Mouse (Mus musculus) MEL (cell line): ENCODE data around the gene Gm49391.

ENCODE experiments used
- CTCF ChIP-seq, 3 experiments: IDR thresholded peaks in 2 of 3; conservative IDR thresholded peaks in 1 of 3; 2 replicates each; pipeline ENCODE4 v1.5.1; 2011 to 2012; ENCODE audit warnings: low read length in 3 of 3, low read depth in 2 of 3, mild to moderate bottlenecking in 2 of 3, improper control_type of control experiment in 1 of 3, inconsistent platforms in 1 of 3, mixed read lengths in 1 of 3, moderate library complexity in 1 of 3; ENCODE audit not compliant: control insufficient read depth in 1 of 3, insufficient read depth in 1 of 3, poor library complexity in 1 of 3, severe bottlenecking in 1 of 3
- EP300 ChIP-seq, 2 experiments: IDR thresholded peaks; 2 replicates each; pipeline ENCODE4 v1.6.1; 2011; ENCODE audit warnings: improper control_type of control experiment in 2 of 2, low read length in 2 of 2, low read depth in 1 of 2, mild to moderate bottlenecking in 1 of 2
- JUND ChIP-seq: IDR thresholded peaks from 2 replicates; pipeline ENCODE4 v1.6.1; 2011; ENCODE audit warnings: low read depth, mild to moderate bottlenecking, improper control_type of control experiment, low read length
- MAX ChIP-seq: IDR thresholded peaks from 2 replicates; pipeline ENCODE4 v1.6.1; 2011; ENCODE audit warnings: low read length, improper control_type of control experiment
- MEF2A ChIP-seq: IDR thresholded peaks from 2 replicates; pipeline ENCODE4 v1.6.1; 2014; ENCODE audit warnings: low read depth, mild to moderate bottlenecking, inconsistent platforms, low read length, improper control_type of control experiment; ENCODE audit not compliant: poor library complexity, insufficient replicate concordance, severe bottlenecking; ENCODE audit errors: extremely low read depth
- MXI1 ChIP-seq: IDR thresholded peaks from 2 replicates; pipeline ENCODE4 v1.6.1; 2011; ENCODE audit warnings: mild to moderate bottlenecking, low read depth, low read length, improper control_type of control experiment
- POLR2A ChIP-seq, 2 experiments: IDR thresholded peaks; 2 replicates each; pipeline ENCODE4 v1.6.1; 2011 to 2012; ENCODE audit warnings: low read length in 2 of 2, mild to moderate bottlenecking in 2 of 2, control low read depth in 1 of 2, improper control_type of control experiment in 1 of 2, low read depth in 1 of 2, moderate library complexity in 1 of 2; ENCODE audit not compliant: control insufficient read depth in 1 of 2, insufficient read depth in 1 of 2, poor library complexity in 1 of 2
- UBTF ChIP-seq: IDR thresholded peaks from 2 replicates; pipeline ENCODE4 v1.6.1; 2012; ENCODE audit warnings: low read depth, mild to moderate bottlenecking, inconsistent platforms, low read length, improper control_type of control experiment, moderate library complexity, borderline replicate concordance; ENCODE audit not compliant: insufficient read depth

DNA sequence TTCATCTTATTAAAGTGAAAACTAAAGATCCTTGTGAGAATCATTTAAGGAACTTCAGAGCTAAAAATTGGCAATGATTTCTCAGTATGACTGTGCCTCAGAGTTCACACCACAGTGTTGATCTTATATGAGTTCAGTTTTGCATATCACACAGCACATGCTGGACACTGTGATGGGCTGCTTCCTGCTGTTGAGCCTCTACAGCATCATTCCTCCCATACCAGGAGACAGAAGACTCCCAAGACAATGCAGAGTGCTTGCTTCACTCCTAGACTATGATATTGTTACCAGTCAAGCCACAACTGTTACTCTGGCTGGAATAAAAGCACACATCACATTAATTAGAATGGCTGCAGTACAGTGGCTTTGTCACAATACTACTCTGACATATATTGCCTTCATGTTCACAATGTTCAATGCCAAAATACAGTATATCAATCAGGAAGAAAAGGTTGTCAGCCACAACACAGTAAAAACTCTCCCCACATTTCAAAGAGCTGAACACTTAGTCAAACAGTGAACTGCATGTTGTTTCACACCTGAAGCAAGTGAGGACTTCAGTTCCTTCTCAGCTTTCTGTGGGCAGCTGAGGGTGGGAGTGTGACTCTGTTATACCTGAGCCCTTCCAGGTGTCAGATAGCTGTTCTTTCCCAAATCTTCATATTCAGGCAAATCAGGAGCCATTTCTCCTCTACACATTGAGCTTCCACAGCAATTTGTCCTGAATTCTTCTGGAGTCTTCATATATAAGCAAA, 40.8 kb downstream of the Gm49391 start:
- no peak for TF ChIP-seq POLR2A (IDR thresholded peaks at IDR 0.05; ENCODE audit: control insufficient read depth in 1 of 2, insufficient read depth in 1 of 2, low read depth in 1 of 2, low read length in 2 of 2, poor library complexity in 1 of 2)
- TF ChIP-seq JUND, result no peak
- TF ChIP-seq UBTF, result no peak
- no peak for TF ChIP-seq MEF2A
- TF ChIP-seq EP300 (IDR thresholded peaks at IDR 0.05; ENCODE audit: low read depth in 1 of 2, low read length in 2 of 2), result no peak
- no peak for TF ChIP-seq CTCF (IDR thresholded peaks at IDR 0.05 in 2 of 3, conservative IDR thresholded peaks at IDR 0.05 in 1 of 3; ENCODE audit: control insufficient read depth in 1 of 3, insufficient read depth in 1 of 3, low read depth in 2 of 3, low read length in 3 of 3, poor library complexity in 1 of 3, severe bottlenecking in 1 of 3)
- TF ChIP-seq MXI1, result no peak
- TF ChIP-seq MAX, result no peak
